Mouse (Mus musculus) layer of hippocampus, adult 6 months (tissue): Measurements from ENCODE around the gene Rnf13. TPM values are rescaled to one million over a fixed set of nuclear protein-coding genes. Genes with fewer than 3 reads are reported as not detected.

ENCODE experiments used
- long read RNA-seq, 2 experiments: library from polyadenylated mRNA; unstranded; transcript quantifications; one replicate each; pipeline ENCODE4 v2.0.0; 2019 to 2020
- polyA plus RNA-seq: library from polyadenylated mRNA; unstranded; fragments of <200 nt; fragmentation: Nextera tagmentation; gene quantifications from 2 replicates; pipeline ENCODE4 v1.2.3, GENCODE M21; 2021

The Rnf13 gene
- 144 and 164 TPM in 2 replicates for polyA plus RNA-seq
- long read RNA-seq, experiment 1, transcript Rnf13-201 (10 exons, 2,678 nt), result major isoform, 108 of 179 reads
- long read RNA-seq, experiment 1, transcript Rnf13-209 (9 exons, 1,062 nt), result minor isoform, 14 of 179 reads
- long read RNA-seq, experiment 1, partial matches to known transcripts, result 33 of 179 reads
- long read RNA-seq, experiment 1, other reads (novel, unspliced or antisense), result 22 of 179 reads
- long read RNA-seq, experiment 2, transcript Rnf13-201 (10 exons, 2,678 nt), result major isoform, 640 of 936 reads
- long read RNA-seq, experiment 2, transcript Rnf13-210 (10 exons, 2,573 nt), result minor isoform, 12 of 936 reads
- long read RNA-seq, experiment 2, transcript Rnf13-209 (9 exons, 1,062 nt), result minor isoform, 78 of 936 reads
- long read RNA-seq, experiment 2, partial matches to known transcripts, result 57 of 936 reads
- long read RNA-seq, experiment 2, other reads (novel, unspliced or antisense), result 149 of 936 reads

GRCm38 (mm10) chr3:57735511-57736370, at the start of gene Rnf13:
Rnf13 (plus strand) TSS chr3:57736062.

DNA sequence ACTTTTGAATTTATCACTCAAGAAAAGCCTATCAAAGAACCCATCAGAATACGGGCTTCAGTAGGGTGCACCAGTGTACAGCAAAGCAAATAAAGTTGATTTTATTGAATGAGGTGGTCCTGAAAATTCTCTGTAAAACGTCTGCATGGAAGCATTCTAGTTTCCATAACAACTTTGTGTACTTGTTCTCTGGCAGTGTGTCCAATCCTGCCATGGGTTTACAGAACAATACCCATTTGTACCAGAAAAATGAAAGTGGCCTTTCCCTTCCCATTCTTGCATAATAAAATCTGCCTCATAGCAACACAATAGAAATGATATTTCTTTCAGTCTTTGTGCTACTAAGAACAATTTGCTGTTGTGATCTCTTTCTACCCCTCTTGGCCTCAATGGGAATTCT, 43.1 kb upstream of the Rnf13 start, which contains the start of gene Ankub1:
TSS of gene Ankub1 (minus strand) at position 81 of the 400 bp plus-strand sequence.

DNA sequence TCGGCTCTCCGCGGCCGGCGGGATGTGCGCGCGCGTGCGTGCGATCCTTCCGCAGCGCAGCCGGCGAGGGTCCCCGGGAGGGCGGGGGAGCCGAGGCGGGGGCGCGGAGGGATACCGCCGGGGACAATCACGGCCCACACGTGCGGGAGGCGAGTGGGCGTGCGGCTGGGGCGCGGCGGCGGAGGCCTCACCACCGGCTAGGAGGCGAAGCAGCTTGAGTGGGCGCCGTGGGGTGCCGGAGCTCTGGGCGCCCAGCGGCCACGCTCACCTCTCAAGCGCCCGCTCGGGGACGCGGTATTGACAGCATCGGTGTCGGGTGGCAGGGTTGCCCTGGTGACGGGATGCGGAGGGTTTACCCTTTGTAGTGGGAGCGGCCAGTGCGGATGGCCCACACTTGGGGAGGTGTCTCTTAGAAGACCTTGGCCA, 111.9 kb downstream of the Rnf13 start, which contains the start of gene Pfn2:
TSS of gene Pfn2 (minus strand) at position 320 of the 426 bp plus-strand sequence.

Other genes starting within 250 kb of the Rnf13 start
- 3.8 and 4.4 TPM in 2 replicates for gene Wwtr1, start 160.2 kb upstream of the Rnf13 start, polyA plus RNA-seq
- gene Commd2, start 84.3 kb upstream of the Rnf13 start, polyA plus RNA-seq, result 36.2 and 40.8 TPM in 2 replicates
- 1.2 and 1.5 TPM in 2 replicates for gene Ankub1, start 43.3 kb upstream of the Rnf13 start, polyA plus RNA-seq
- gene Pfn2, start 112.0 kb downstream of the Rnf13 start, polyA plus RNA-seq, result 464 and 507 TPM in 2 replicates